Mouse (Mus musculus) stomach, postnatal 0 days (tissue): ENCODE measurements around the gene Fip1l1. TPM values are rescaled to one million over a fixed set of nuclear protein-coding genes. Genes with fewer than 3 reads are reported as not detected.

Experiments
- ATAC-seq: fragments of 200-750 bp; cut with Nextera tagmentation; 2 replicates; pipeline ENCODE4 v1.8.0; 2017; ENCODE audit not compliant: low FRiP score, low TSS enrichment
- DNase-seq: peaks from one replicate; pipeline ENCODE4 v3.0.0-alpha.2; 2016; ENCODE audit warnings: low spot score
- H3K27ac ChIP-seq: fragments of 300-500 bp; sonication (generic); replicated peaks from 2 replicates; pipeline ENCODE4 v1.5.1; 2014; ENCODE audit warnings: mild to moderate bottlenecking, control low read depth
- H3K27me3 ChIP-seq: fragments of 300-500 bp; sonication (generic); 2 replicates; pipeline ENCODE4 v1.6.1; 2014; ENCODE audit warnings: low read length; ENCODE audit not compliant: control insufficient read depth, insufficient read depth
- H3K36me3 ChIP-seq: fragments of 300-500 bp; sonication (generic); 2 replicates; pipeline ENCODE4 v1.6.1; 2014; ENCODE audit warnings: low read length, mixed read lengths; ENCODE audit not compliant: control insufficient read depth, insufficient read depth
- H3K4me1 ChIP-seq: fragments of 300-500 bp; sonication (generic); replicated peaks from 2 replicates; pipeline ENCODE4 v1.6.1; 2014; ENCODE audit warnings: antibody characterized with exemption; ENCODE audit not compliant: control insufficient read depth, insufficient read depth
- H3K4me2 ChIP-seq: fragments of 300-500 bp; sonication (generic); replicated peaks from 2 replicates; pipeline ENCODE4 v1.6.1; 2014; ENCODE audit warnings: low read depth, mild to moderate bottlenecking, control low read depth, moderate library complexity
- H3K4me3 ChIP-seq: fragments of 300-500 bp; sonication (generic); 2 replicates; pipeline ENCODE4 v1.5.1; 2014; ENCODE audit warnings: low read depth, low read length, control low read depth
- H3K9ac ChIP-seq: fragments of 300-500 bp; sonication (generic); 2 replicates; pipeline ENCODE4 v1.6.1; 2014; ENCODE audit warnings: mild to moderate bottlenecking, low read length, control low read depth, mixed read lengths
- H3K9me3 ChIP-seq: fragments of 300-500 bp; sonication (generic); 2 replicates; pipeline ENCODE4 v1.6.1; 2016; ENCODE audit warnings: low read length; ENCODE audit not compliant: control insufficient read depth
- CTCF ChIP-seq: IDR thresholded peaks from 2 replicates; pipeline ENCODE4 v1.5.1; 2016; ENCODE audit warnings: antibody characterized with exemption, low read depth, mild to moderate bottlenecking, moderate library complexity
- EP300 ChIP-seq: optimal IDR thresholded peaks from 2 replicates; pipeline ENCODE3; 2016; ENCODE audit warnings: antibody characterized with exemption
- WGBS: fragments of 180-500 bp; shearing (Covaris S2); extraction: QIAGEN DNeasy Blood & Tissue Kit; methylation state at CpG from one replicate; pipeline ENCODE4 v1.1.7; 2014; 5-methylcytosine and 5-hydroxymethylcytosine counted together
- polyA plus RNA-seq: library from polyadenylated mRNA; unstranded; fragments of >200 nt; fragmentation: Nextera tagmentation; extraction: Ambion mirVana; gene quantifications from 2 replicates; pipeline ENCODE4 v1.2.1, GENCODE M21; 2015

Fip1l1 gene
- 33.3 and 33.5 TPM in 2 replicates for polyA plus RNA-seq

GRCm38 (mm10) chr5:74535240-74536021, at the start of gene Fip1l1:
TSS of gene Fip1l1 (plus strand) at chr5:74535449.
- no peak for TF ChIP-seq EP300
- TF ChIP-seq CTCF = peak; percentile 12
- peak within 1 kb of the TSS; percentile 73 for H3K4me2 ChIP-seq
- H3K9ac ChIP-seq = peak within 1 kb of the TSS; percentile 94
- H3K4me3 ChIP-seq = peak within 1 kb of the TSS; percentile 87
- peak within 1 kb of the TSS; percentile 96 for H3K27ac ChIP-seq
- 0 out of 2 replicates have a peak, but pooled peaks cover under 1% of the 10 kb centered on the region for H3K36me3 ChIP-seq
- WGBS = under 1% methylated on average over 53 of the region's 73 CpGs
- no peaks in the 10 kb centered on the region for H3K27me3 ChIP-seq
- DNase-seq (peak; percentile 96), ATAC-seq (peak; percentile 89)
- no peaks in the 10 kb centered on the region for H3K9me3 ChIP-seq
- H3K4me1 ChIP-seq = 0 out of 2 replicates have a peak, but pooled peaks cover 3% of the 10 kb centered on the region

GRCm38 (mm10) chr5:74492705-74493104, 42.5 kb upstream of the Fip1l1 start:
- no peaks in the 10 kb centered on the region for H3K27me3 ChIP-seq

GRCm38 (mm10) chr5:74511686-74512085, 23.6 kb upstream of the Fip1l1 start:
- no peak for TF ChIP-seq EP300
- no peak for TF ChIP-seq CTCF
- H3K27ac ChIP-seq = no peak overlapping the region
- DNase-seq = no peak

More at GRCm38 (mm10) chr5:74492705-74493104, 42.5 kb upstream of the Fip1l1 start:
- H3K27ac ChIP-seq = no peak overlapping the region
- H3K4me2 ChIP-seq = no peak overlapping the region
- TF ChIP-seq EP300 = no peak
- no peak overlapping the region for H3K9ac ChIP-seq
- H3K36me3 ChIP-seq = no peaks in the 10 kb centered on the region
- no peaks in the 10 kb centered on the region for H3K9me3 ChIP-seq
- 80% methylated on average over 3 of the region's 3 CpGs for WGBS
- ATAC-seq (no peak), DNase-seq (no peak)
- no peak overlapping the region for H3K4me3 ChIP-seq
- H3K4me1 ChIP-seq = no peaks in the 10 kb centered on the region

GRCm38 (mm10) chr5:74527025-74527424, 8.2 kb upstream of the Fip1l1 start:
- Histone ChIP-seq H3K27me3 (no peaks in the 10 kb centered on the region), H3K4me2 (no peak overlapping the region), H3K9ac (no peak overlapping the region), H3K4me1 (0 out of 2 replicates have a peak, but pooled peaks cover 3% of the 10 kb centered on the region), H3K4me3 (no peak overlapping the region), H3K9me3 (no peaks in the 10 kb centered on the region), H3K36me3 (no peaks in the 10 kb centered on the region), H3K27ac (no peak overlapping the region)
- TF ChIP-seq EP300 (no peak), CTCF (no peak)
- DNase-seq (no peak), ATAC-seq (no peak)
- 70% methylated on average over 5 of the region's 5 CpGs for WGBS

More at GRCm38 (mm10) chr5:74511686-74512085, 23.6 kb upstream of the Fip1l1 start:
- Histone ChIP-seq H3K4me2 (no peak overlapping the region), H3K36me3 (no peaks in the 10 kb centered on the region), H3K9me3 (no peaks in the 10 kb centered on the region), H3K9ac (no peak overlapping the region), H3K27me3 (no peaks in the 10 kb centered on the region), H3K4me1 (no peaks in the 10 kb centered on the region), H3K4me3 (no peak overlapping the region)
- no peak for ATAC-seq

- H3K36me3 ChIP-seq = no peaks in the 10 kb centered on the region
- H3K9ac ChIP-seq = peak overlapping the region; percentile 77
- DNase-seq = no peak
- no peak overlapping the region for H3K27ac ChIP-seq
- no peaks in the 10 kb centered on the region for H3K9me3 ChIP-seq
- peak overlapping the region; percentile 97 for H3K4me2 ChIP-seq
- H3K27me3 ChIP-seq = no peaks in the 10 kb centered on the region
- H3K4me3 ChIP-seq = peak overlapping the region; percentile 95
- H3K4me1 ChIP-seq = 0 out of 2 replicates have a peak, but pooled peaks cover 3% of the 10 kb centered on the region
- no peak for TF ChIP-seq EP300
- no peak for TF ChIP-seq CTCF
- WGBS = 18% methylated on average over 16 of the region's 16 CpGs
- no peak for ATAC-seq
Measured at GRCm38 (mm10) chr5:74530785-74531184, 4.5 kb upstream of the Fip1l1 start.
